Mouse (Mus musculus): Measurements from ENCODE around the gene Rbm47. TPM values are rescaled to one million over a fixed set of nuclear protein-coding genes. Genes with fewer than 3 reads are reported as not detected.

Gene Rbm47
- total RNA-seq, 1 experiment from 2014 or later: 2.7 TPM

DNA sequence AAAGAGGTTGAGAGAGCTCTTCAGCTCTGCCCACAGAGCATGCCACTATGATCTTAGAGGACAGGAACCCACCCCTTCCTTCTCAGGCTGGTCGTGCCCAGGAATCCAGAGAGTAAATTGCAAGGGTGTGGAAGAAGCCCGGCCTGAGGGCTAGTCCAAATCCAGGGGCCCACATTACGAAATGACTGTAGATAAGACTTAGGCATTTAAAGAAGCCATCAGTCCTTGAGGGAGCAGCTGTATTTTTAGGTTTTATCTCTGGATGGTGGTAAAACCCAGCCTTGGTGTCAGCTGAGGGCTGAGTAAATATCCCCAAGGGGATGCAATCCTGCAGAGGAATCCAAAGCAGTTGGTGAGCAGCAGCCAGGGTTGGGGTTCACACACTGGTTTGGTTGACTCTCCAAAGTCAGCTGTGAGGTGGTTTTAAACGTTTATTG lies 6.7 kb downstream of the Rbm47 start:
- no peak for ATAC-seq (replicated peaks; ENCODE audit: low read depth, poor library complexity, severe bottlenecking)

DNA sequence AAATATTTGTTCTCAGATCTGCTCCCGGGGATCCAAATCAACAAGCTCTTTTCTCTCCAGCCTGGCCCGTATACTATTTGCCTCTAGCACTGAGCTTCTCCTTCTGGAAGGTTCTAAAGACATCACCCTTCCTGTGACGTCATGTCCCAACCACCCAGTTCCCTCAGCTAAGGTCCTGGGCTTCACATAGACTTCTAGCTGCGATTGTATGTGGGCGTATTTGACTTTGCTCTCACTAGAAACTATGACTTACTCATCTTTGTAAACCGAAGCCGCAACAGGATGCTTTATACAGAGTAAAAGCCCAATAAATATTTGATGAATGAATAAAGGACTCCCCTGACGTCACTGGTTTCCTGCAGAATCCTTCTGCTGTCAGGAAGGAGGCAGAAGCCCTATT lies 7.2 kb downstream of the Rbm47 start:
- no peak for ATAC-seq (replicated peaks; ENCODE audit: low read depth, poor library complexity, severe bottlenecking)

DNA sequence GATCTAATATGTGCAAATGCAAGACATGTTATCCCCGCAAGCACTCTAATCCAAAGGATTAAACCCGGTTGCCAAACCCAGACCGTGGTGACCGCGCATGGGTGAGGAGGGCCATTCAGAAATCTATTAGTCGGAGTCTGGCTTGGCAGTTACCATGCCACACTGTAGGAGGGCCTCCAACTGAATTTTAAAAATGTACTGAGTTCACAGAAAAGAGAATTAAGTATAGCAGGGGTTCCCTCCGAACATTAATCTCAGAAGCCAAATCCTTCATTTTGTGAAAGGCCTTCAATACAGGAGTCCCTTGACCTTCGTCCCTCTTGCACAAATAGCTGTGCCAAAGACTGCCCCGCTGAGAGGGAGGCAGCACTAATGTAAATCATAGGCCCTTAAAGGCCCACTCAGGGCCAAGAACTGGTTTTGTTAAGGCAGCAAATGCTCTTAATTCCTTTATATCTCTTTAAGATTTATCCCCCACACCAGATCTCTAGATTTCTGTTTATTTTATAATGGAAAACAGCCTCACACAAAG lies 16.4 kb downstream of the Rbm47 start:
- no peak for ATAC-seq (replicated peaks; ENCODE audit: low read depth, poor library complexity, severe bottlenecking)

DNA sequence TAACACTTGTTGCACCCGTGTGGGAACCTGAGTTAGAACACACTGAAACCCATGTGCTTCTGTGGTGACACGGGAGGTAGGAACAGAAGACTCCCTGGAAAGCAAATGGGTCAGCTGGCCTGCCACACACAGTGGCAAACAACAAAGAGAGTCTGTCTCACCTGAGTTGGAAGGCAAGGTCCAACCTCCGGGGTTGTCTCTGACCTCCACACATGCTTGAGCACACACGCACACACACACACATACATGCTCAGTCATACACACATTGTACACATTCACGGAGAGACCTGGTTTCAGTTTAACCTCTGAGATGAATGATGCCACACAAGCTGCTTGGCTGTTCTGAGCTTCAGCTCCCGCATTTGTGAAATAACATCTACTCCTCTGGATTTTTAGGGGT lies 18.3 kb downstream of the Rbm47 start:
- no peak for ATAC-seq (replicated peaks; ENCODE audit: low read depth, poor library complexity, severe bottlenecking)

DNA sequence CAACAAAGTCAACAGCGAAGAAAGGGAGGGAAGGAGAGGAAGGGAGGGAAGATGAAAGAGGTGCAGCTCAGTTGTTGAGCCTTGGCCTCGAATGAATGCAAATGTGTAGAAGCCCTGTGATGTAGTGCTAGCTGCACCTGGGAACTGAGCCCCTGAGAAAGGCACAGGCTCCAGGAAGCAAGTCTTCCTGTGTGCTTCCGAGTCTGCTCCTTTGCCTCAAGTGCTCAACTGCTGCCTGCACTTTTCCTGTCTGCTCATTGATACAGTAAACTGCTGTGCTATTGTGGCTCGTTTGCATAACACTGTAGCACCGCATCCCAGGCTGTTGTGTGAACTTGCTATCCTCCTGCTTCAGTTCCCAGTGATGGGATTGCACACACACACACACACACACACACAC lies 19.4 kb downstream of the Rbm47 start:
- no peak for ATAC-seq (replicated peaks; ENCODE audit: low read depth, poor library complexity, severe bottlenecking)

DNA sequence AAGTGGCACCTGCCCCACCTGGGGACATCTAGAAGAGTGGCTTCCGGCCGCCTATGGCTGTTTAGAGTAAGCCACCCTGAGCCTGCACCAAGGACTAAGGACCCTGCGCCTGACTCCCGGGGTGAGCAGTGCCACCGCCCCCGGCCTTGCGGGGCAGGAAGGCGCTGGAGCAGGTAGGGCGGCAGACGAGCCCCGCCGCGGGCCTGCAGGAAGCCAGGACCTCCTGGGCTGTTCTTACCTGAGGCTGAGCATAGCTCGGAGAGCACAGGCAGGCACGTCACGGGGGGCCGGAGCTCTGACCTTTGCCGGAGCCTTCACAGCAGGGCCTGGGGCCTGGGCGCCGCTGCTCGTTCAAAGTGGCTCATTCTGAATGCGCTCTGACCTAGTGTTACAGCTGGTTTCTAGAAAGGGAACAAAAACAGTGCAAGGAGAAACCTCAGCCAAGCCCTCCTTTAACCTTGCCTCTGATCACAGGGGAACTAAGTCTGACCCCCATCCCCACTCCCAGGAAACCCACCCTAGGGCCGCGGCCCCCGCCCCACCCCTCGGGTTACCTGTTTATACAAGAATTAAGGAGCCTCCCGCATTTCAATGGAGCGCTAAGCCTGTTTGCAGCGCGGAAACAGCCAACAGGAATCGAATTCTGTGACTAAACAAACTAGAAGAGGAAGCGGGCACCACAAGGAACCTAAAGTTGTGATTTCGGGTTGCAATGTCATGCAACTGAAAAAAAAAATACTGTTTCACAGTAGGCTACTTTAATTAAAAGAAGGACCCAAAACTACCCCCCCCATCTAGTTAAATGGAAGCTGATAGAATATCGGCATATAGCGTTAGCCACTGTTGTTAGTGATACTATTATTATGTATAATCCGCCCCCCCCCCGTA lies 21.4 kb downstream of the Rbm47 start:
- ATAC-seq (replicated peaks; ENCODE audit: low read depth, poor library complexity, severe bottlenecking): peak; percentile 50

DNA sequence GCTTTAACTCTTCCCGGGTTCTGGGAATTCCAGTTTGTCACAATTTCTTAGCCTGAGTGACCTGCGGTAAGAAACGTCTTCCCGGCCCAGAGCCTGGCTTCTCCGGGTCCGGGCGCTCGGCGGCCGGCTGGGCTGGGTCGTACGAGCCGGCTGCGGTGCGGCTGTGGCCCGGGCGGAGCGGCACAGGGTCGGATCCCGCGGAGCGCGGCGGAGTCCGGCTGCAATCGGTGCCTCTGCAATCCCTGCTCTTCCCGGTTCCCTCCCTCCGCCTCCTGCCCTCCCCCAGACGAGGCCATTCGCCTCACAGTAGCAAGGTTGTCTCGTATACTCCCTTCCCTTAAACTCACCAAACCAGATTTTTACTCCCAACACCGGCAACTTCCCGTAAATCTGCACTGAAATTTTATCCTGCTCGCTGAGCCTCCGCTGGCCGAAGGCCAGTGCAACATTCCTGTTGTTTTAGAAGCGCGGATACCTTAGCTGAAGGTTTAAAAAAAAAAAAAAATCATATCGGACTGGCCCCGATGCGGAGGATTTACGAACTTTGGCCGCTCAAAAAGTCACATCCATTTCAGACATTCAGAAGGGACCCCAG lies 22.1 kb downstream of the Rbm47 start:
- 0 out of 2 replicates have a peak, but pooled peaks have one; percentile 6 for ATAC-seq (replicated peaks; ENCODE audit: low read depth, poor library complexity, severe bottlenecking)

DNA sequence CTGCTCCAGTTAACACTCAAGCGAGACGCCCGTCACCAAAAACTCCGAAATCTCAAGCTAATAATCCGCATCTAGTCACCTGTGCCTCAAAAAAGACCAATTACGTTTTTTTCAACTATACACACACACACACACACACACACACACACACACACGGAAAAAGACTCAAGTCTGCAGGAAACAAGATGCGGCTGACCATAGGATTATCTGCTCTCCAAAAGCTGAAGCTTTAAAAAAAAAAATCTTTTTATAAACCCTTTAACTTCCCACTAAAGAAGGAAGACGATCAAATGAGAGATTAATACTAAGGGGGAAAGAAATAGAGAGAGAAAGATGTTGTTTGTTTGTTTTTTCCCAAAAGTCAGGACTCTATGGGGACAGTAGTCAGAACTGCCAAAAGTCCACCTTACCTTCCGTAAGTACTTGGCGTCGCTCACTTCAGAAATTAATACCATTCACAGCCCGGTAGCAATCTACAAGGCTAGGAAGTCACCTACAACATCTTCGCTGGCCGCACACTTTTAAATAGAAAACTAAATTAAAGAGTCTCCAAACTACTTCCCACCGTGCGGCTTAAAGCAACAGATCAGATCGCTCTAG lies 22.7 kb downstream of the Rbm47 start:
- no peak for ATAC-seq (replicated peaks; ENCODE audit: low read depth, poor library complexity, severe bottlenecking)

DNA sequence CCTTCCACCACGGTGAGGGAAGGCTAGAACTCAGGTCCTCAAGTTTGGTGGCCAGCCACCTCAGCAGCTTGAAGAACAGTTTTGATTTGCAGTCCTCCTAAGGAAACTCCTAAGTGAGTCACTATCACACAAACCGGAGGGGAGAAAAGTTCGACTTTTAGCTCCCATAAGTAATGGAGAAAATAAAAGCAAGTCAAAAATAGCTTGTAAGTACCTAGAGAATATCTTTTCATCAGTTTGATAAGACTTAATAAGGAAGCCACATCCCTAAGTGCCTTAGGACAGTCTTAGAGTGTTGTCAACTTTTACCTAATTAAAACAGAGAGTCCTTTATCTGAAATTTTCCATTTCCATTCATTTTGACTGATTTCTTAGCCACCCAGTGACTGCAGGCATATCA lies 23.3 kb downstream of the Rbm47 start:
- ATAC-seq (replicated peaks; ENCODE audit: low read depth, poor library complexity, severe bottlenecking): no peak

DNA sequence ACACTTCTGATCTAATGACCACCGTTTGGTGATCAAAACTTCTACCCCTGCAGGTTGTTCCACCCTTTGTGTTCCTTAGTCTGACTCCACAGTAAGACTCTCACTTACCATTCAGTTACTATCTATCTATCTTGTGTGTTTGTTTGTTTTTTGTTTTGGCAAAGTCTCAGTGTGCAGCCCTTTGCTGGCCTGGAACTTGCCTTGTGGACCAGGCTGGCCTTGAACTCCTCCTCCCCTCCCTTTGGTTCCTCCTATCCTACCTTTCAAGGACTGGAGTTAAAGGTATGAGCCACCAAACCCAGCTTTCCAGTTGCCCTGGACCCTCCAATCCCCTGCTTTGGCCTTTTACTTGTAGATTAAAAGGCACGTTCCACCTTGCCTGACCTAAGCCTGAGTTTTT lies 23.8 kb downstream of the Rbm47 start:
- ATAC-seq (replicated peaks; ENCODE audit: low read depth, poor library complexity, severe bottlenecking): no peak

DNA sequence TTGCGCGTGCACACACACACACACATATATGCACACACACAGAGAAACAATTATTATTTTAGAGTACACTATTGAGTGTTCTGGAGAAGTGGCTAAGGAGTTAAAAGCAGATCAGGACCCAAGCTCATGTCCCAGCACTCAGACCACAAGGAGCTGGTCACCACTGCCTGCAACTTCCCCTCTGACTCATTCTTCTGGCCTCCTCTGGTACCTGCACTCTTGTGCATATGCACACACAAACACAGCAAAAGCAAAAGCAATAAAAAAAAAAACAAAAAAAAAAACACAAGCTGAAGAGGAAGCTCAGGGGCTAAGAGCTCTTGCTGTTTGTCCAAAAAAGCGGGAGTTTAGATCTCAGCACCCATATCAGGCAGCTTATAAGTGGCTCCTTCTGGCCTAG lies 25.6 kb downstream of the Rbm47 start:
- ATAC-seq (replicated peaks; ENCODE audit: low read depth, poor library complexity, severe bottlenecking): no peak

DNA sequence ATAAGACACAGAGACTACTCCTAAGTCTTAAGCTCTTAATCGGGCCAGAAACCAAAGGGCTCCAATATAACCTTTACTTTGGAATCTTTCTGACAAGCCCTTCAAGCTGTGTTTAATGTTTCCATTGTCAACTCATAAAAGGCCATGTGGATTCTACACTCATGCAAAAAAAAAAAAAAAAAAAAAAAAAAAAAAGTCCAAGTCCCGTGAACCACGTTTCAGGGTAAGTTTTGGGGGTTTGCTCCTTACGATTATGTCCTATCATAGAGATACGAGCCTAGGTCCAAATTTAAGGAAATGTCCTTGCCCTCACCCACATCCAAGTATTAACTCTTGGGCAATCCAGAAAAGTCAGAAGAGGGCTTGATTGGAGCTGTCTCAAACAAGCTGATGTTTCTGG lies 27.3 kb downstream of the Rbm47 start:
- ATAC-seq (replicated peaks; ENCODE audit: low read depth, poor library complexity, severe bottlenecking): no peak

DNA sequence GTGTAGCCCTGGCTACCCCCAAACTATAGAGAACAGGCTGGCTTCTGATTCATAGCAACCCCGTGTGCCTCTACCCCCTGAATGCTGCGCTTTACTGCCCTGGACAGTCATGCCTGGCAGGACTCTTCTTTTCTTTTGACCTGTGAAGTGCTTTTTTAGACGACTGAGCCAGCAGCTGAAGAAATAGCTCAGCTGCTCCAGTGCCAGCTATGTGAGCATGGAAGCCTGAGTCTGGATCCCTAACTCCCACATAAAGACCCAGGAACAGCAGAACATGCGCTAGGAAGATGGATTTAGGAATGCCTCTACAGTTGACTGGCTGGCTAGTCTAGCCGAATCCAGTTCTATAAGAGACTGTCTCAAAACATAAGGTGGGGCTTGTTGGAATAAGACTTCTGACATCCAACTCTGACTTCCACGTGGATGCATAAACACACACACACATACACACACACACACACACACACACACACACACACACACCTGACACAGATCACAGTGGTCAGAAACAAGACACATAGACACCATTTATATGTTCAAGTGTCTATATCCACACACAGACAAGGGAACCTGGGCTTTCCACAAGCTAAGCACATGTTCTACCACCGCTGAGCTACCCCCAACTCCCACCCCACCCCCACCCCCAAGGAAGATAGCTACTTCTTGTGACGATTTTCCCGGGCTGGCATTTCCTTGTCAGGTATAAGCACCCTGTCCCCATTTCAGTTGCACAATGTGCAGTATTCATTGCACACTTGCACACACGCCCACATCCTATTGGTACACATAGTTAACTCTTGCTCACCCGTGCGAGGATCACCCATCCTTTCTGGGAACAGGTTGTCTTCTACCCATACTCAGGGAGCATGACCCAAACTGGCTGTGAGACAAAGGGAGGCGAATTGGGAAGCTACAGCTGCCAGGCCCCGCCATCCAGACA lies 29.6 kb downstream of the Rbm47 start:
- ATAC-seq (replicated peaks; ENCODE audit: low read depth, poor library complexity, severe bottlenecking): no peak

DNA sequence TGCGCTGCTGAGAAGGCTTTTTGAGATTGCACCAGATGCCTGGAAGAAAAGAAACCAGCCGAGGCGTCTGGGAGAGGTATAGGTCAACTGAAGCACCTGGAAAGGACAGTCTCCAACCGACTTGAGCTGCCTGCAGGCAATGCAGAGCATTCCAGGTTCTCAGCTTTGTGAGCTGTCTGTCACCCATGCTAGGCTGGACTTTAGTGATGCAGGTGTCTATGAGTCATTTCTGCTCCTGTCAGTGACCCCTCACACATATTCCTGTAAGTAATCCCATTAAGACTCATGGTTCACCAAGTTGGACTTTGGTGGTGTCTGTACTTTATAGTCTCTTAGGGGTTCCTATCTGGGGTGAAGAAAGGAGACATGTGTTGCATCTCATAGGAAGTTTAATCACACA lies 31.4 kb downstream of the Rbm47 start:
- no peak for ATAC-seq (replicated peaks; ENCODE audit: low read depth, poor library complexity, severe bottlenecking)

DNA sequence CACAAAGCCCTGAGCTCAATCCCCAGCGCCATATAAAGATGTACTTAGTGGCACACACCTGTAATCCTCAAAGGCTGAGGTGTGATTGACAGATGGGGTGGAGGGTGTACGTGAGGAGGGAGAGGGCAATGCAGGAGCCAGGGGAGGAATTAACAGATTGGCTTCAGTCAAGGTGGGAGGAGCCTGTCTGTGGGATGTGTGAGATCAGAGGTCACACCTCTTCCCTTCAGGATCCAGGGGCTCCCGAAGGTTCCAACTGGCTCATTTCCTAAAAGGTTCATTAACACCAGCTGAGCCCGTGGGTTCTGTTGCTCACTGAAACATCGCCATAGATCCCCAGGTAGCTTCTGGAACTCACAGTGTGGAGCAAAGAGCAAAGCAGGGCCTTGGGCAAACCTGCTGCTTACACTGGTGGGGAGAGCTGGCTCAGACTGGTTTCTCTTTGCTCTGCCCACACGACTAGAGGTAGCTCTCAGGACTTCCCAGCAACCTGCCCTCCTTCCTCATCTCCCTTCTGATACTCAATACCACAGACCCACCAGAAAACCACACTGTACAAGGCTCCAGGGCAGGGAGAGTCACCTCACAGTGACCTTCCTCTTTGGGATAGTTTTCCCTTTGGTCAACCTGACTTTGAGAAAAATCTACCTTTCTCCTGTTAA lies 33.2 kb downstream of the Rbm47 start:
- ATAC-seq (replicated peaks; ENCODE audit: low read depth, poor library complexity, severe bottlenecking): peak; percentile 71

DNA sequence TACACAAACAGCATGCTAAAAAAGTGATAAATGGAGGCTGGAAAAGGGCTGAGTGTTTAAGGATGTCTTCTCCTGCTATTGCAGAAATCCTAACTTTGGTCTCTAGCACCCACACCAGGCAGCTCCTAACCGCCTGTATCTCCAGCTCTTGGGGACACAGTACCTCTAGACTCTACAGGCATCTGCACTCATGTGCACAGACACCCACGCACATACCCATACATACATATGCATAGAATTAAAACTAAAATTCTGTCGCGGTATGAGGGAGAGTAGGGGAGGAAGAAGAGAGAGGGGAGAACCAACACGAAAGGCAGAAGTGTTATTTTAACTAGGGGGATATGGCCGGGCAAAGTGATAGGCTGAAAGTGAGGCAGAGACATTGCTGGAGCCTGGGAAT lies 33.7 kb downstream of the Rbm47 start:
- ATAC-seq (replicated peaks; ENCODE audit: low read depth, poor library complexity, severe bottlenecking): no peak

DNA sequence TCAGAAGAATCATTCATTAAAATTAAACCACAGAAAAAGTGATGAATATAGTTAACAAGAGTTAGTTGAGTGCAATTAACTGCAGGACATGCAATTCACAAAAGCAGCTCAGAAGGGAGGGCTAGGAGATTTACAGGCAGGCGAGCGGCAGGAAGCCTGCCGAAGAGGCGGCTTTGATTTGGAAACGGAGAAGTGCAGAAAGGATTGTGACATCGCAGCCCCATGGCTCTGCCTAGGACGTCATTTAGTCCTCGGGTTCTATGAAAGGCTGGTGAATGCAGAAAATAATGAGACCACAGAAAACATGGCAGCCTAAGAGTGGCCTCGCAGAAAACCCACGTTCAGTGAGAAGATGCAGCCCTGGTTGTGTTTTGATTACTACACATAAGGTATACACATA lies 34.3 kb downstream of the Rbm47 start:
- ATAC-seq (replicated peaks; ENCODE audit: low read depth, poor library complexity, severe bottlenecking): peak; percentile 49

DNA sequence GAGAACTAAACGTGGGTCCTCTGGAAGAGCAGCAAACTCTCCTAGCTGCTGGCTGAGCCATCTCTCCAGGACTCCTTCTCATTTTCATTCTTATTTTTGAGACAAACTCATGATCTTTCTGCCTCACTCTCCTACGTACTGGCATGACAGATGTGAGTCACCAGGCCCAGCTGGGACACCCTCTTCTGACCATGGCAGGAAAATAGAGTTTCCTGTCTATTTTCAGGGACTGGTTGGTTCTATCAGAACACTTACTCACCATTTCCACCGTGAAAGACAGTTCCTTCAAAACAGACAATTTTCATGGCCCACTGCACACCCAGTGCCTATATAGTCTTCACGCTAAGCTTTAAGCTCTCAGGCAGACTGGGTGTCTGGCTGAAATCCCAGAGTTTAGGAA lies 35.7 kb downstream of the Rbm47 start:
- 0 out of 2 replicates have a peak, but pooled peaks have one; percentile 24 for ATAC-seq (replicated peaks; ENCODE audit: low read depth, poor library complexity, severe bottlenecking)

DNA sequence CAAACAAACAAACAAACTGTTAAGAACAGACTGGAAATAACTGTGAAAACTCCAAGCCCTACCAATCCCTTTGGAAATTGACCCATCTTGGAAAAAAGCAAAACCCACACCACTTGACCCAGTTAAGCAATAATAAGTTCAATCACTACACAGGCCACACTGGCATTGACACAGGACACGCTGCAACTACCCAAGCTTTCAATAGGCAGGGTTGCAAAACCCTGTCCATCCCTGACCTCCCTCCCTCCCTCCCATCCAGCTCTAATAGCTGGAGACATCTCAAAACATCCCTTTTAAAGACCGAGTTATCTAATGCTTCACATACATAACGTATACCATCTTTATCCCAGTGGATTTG lies 37.1 kb downstream of the Rbm47 start:
- no peak for ATAC-seq (replicated peaks; ENCODE audit: low read depth, poor library complexity, severe bottlenecking)
